Mouse (Mus musculus) CD4-positive helper T cell, adult 2 months (primary cell): Measurements from ENCODE around the gene Nfatc2.
A peak's percentile ranks its signal among the peaks of the same experiment; 100 is the strongest.

Experiments
- DNase-seq: peaks from one replicate; pipeline ENCODE4 v3.0.0-alpha.2; 2012; ENCODE audit warnings: low read depth, missing footprints, low spot score

Nfatc2 gene

DNA sequence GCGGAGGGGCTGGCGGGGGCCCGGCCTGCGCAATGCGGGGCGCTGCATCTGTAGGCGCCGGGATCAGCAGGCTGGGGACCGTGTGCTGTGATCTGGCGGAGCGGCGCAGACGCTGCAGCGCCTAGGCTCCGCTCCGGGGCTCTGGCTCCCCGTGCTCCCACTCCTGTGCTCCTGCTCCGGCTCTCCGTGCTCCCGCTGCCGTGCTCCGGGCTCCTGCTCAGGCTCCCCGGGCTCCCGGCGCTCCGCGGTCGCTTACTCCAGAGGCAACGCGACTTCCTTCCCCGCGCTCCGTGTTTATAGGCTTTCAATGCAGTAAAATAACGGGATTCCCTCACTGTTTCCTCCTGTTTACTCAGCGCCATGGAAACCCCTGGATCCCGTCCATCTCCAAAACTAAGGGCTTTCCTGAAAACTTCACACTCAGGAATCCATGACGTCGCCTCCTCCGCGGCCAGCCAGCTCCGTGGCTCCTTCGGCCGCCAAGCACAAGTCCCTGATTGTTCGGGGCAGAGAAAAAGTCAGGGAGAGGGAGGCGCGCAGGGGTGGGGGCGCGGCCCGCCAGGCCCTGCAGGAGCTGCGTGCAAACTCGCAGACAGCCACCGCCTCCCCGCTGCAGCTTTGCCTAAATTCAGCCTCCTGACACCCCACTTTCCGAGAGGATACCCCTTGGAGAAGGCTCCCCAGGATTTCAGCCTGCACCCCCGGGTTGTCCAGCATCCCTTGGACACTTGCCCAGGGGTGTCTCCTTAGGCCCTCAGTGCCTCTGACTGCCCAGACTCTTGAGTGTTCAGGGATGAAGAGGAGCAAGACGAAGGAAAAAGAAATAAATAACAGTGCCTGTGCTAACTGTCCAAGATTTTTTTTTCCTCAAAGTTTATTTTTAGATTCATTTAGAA is at the start of gene Nfatc2:
TSS of gene Nfatc2 (minus strand) at position 167 of the 896 bp plus-strand sequence.
- peak; percentile 50 for DNase-seq

DNA sequence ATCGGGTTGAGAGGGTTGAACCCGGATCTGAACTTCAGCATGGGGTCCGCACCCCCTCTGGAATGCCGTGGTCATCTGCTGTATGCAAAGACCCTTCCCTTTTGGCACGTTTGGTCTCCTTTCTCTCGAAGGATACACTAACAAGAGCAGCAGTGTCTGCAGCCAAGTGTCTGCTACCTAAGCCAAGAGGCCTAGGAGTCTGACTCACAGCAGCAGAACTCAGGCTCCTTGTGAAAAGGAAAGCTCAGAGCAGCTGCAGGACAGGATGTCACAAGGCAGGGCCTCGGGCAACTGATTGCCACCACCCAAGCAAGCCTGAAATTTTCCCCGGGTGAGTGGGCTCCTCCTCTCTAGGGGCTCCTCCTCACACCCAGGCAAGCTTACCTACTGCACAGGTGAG is 46.7 kb upstream of the Nfatc2 start:
- no peak for DNase-seq

DNA sequence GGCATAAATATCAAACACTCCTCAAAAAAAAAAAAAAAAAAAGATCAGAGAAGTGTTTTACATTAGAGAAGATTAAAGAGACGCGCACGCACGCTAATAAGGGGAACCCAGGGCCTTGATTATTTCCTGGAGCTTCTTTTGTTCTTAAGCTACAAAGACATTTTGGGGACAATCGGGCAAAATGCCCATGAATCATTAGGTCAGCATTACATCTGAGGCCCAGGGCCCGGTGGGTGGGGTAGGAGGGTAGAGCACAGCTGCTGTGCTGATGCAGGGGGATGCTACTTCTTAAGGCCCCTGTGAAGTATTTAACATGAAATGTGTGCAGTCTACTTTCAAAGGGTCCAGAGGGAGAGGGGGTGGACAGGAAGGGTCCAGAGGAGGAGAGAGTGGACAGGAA is 43.4 kb upstream of the Nfatc2 start:
- no peak for DNase-seq

DNA sequence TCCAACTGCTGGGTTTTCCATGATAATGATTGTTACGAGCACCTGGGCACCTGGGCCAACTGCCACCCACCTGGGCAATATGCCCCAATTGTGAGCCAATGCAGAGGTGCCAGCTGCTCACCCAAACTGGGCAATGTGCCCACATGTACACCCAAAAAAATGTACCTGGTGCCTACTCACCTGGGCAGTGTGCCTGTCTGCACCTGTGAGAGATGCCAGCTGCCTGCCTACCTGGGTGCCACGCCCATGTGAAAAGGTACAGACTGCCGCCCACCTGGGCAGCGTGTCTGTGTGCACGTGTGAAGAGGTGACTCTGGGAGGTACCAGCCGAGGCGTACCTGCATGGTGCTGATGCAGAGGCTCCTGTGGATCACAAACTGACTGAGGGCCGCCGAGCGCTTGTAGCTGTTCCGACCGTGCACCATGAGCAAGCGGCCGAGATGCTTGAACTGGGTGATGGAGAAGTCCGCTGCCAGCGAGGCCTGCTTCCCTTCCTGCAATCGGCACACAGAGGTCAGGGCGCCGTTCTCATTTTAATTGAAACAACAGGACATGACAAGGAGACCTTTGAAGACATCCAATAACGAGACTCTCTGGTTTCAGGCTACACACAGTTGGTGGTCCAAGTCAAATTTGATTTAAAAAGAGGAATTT is 42.2 kb upstream of the Nfatc2 start:
- no peak for DNase-seq

DNA sequence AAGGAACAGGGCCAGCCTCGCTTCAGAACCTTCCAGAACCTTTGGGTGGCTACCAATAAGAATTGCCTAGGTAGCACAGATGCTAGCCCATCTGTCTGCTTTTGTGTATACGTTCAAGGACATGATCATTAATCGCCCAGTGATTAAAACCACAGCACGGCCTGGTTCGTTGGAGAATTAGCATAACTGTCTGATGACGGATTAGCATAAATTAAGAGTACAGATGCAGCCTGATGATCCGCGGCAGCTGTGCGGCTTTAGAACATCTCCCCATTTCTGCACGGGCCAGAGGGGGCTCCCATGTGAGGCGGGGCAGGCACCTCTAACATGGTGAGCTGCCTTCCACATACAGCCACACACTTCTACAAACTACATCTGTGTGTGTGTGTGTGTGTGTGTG is 40.7 kb upstream of the Nfatc2 start:
- DNase-seq = no peak

DNA sequence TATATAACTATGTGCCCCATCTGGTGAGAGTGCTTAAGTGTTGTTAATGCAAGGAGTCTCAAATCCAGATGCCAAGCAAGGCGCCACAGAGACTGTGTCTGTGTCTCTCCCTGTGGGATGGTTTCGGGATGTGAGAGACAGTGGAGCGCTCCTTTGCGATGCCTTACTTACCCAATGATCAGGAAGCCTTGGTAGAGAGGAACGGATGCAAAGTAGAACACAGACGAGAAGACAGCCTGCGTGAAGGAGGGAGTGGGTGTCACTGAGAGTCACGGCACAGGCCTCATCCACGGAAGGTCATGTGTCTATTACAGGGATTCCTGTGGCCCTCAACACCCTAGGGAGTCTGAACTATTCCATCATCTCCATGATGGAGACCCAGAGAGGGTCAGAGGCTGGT is 39.0 kb upstream of the Nfatc2 start:
- DNase-seq = no peak

DNA sequence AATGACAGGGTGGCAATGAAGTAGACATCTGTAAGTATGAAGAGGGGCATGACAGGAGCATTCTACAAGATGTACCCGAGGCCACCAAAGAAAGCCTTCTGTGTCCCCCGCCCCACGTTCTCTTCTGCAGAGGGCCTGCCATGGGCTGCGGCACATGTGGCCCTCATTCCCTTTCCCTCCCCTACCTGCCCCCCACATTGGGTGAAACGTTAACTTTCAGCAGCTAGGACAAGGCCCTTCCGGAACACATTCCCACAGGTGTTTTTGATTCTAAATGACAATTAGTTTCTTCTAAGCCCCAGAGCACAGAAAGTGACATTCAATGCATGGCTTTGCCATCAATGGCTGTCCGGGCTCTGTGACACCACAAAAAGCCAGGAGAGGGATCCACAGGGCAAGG is 33.4 kb upstream of the Nfatc2 start:
- no peak for DNase-seq

DNA sequence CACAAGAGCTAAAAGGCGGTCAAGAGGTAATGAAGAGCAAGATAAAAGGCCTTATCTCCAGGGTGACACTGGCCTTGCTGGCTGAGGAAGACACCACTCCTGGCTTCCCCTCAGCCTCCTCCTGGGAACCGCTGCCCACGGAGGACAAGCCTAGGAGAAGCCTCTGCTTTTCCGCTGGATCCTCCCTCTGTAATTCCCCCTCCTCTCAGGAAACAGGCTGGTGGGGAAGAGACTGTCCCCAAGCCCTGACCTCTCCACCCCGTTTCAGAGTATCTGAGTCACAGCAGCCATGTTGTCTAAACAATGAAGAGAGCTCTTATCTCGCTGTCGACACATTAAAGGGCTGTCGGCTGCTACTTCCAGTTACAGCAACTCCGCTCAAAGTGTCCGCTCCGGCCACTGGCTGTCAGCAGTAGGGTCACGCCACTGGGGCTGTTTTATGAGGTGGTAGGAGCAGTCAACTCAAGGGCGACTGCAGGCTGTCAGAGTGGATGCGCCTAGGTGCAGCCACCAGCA is 31.9 kb upstream of the Nfatc2 start:
- no peak for DNase-seq

DNA sequence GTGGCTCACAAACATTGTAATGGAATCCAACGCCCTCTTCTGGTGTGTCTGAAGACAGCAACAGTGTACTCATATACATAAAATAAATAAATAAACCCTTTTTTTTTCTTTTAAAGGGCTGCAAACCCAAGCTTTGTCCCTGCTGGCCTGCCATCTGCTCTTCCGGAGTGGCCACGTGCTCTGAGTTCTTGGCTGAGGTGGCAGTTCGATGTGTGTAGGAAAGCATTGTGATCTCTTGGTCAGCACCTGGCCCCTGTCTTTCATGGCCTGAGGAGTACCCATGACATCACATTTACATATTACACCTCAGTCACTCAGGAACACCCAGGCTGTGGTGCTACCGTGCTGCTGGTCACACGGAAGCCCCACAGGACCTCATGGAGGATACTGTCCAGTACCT is 31.1 kb upstream of the Nfatc2 start:
- no peak for DNase-seq

DNA sequence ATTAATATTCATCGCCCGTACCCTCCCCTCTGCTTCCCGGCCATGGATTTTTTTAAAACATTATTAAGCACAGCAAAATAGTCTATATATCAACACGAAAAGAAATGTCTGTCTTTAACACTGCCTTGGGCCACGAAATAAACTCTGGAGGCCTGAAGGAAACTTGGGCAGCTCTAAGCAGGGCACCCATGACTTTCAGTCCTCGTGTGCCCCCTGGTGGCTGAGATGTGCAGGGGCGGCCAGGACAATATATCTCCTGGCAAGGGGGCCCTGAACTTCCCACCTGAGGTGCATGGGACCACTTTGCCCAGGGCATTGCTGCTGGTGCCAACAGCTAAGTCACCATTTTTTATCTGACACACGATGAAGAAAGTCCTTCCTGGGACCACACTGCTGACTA is 27.3 kb upstream of the Nfatc2 start:
- peak; percentile 75 for DNase-seq

DNA sequence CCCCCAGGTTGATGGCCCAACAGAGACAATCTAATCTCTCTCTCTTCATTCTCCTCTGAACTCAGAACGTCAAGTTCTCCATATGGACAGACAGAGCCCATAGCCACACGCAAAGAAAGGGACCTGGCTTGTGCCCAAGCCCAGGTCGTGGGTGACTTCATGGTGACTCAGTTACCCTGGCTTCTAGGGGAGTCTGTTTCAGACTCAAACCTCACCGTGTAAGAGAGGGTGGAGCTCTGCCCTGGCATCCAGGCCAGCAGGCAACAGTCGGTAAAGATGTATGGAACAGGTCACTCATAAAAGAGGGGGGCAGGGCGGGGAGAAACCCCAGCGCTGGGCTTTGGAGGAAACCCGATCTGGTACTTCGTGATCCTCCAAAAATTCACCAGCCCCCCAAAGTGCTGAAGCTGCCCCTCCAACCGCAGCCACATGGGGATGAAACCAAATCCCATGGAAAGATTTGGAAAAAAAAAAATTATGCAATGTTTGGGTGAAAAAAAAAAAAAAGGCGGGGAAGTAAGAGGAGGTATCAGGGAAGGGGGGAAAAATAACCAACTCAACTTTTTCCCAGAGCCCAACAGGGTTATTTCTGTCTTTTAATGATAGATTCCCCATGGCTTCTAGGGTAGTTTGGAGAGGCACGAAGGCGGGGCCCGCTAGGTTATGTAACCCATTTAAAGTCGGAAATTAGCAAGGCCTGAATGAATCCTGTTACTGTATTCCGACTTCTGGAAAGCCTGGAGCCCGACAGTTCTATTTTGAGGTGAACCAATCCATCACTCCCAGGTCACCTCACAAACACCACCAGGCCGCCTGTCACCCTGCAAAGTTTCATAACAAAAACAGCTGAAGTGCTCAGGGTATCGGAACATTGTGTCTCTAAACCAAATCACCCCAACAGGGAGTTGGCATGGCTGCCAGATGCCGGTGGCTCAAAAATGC is 26.6 kb upstream of the Nfatc2 start:
- DNase-seq = no peak

DNA sequence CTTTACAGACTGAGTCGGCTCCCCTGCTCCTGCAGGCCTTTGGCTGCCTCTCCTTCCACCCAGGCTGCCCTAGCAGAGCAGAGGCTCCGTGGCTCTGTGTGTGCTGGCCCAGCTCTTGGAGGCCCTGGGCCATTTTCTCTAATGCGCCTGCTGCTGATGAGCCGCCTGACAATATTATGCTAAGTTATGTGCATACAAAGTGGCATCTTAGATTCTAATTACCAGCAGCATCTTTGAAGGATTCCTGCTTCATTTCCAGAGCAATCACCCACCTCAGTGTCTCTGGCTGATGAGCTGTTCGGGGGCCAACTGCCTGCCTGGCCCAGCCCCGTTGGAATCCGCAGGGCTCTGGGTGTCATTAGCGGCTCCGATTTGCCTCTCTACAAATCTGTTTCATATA is 24.9 kb upstream of the Nfatc2 start:
- no peak for DNase-seq

DNA sequence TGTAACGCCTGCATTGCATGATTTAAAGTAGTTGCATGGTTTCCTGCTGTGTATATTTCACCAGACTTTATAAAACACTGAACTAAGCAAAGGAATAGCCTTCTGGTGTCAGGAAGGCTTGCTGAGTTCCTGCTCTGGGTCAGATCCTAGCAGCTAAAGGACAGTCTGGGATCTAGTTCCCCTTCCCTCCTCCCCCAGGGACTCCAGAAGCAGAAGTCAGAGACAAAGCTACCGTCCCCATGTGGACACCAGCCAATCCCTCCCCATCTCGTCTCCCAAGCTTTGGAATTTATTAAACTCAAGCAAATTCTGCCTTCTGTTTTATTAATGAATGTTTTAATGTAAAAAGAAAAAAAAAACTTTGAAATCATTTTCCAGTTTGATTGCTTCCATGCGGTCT is 23.6 kb upstream of the Nfatc2 start:
- no peak for DNase-seq

DNA sequence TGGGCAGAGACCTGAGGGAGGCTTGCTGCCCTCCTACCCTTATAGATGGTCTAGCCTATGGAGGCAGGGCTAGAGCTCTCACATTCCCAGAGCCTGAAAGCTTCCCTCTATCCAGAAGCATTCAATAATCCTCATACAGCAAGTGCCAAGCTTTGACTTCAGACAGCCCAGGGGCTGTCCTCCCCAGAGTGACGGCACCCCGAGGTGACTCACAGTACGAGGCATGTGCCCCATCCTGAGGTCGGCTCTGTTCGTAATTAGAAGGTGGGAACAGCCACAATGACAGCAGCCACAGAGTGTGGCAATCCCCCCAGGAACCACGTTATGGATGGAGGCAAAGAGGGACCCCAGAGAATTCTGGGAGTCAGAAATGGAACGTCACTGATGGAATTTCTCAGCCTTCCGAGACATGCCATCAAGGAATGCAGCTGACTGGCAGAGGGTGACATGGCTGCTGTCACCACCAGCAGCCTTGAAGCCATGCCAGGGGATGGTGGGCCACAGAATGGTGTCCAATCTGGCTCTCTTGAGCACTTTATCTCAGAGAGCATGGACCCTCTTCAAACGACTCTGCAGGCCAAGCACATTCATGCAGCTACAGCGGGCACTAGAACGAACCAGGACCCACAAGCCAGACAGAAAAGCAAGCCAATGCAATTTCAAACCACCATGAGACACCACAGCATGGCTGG is 19.8 kb upstream of the Nfatc2 start:
- no peak for DNase-seq

DNA sequence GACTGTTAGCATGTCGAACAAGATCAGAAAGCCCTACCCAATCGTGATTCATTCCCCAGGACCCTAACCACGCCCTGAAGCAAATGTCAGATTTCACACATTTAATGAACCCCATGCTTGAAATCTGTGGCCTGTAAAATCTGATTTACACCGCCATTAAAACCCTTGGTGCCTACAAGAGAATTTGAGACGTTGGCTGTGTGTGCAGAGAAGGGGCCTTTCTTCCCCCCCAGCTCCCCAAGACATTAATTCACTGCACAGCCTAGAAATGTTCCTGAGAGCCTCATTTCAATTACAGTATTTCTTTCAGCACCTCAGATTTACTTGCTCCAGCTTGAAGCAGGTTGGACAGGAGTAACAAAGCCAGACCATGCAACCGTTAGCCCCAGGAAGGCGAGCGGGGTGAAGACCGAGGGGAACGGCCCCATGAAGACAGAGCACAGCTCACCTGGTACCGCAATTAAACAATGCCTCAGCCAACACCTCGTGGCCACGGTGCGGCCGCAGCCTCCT is 16.8 kb upstream of the Nfatc2 start:
- no peak for DNase-seq

DNA sequence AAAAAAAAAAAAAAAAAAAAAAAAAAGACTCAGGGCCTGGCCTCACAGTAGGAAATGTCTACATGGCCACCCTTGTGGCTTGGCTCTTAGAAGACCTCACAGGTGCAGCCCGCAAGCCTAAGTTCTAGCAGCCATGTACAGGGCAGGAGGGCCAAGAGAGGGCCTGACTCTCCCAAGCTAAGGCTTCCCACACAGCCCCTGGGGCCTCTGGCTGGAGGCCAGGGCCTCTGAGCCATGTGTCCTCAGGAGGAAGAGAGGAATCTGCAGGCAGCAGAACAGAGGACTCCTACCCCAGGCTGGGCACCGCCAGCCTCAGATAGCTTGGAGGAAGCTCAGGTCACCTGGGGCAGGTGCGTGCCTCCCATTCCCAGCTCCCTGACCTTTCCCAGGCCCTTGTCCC is 13.7 kb upstream of the Nfatc2 start:
- no peak for DNase-seq

DNA sequence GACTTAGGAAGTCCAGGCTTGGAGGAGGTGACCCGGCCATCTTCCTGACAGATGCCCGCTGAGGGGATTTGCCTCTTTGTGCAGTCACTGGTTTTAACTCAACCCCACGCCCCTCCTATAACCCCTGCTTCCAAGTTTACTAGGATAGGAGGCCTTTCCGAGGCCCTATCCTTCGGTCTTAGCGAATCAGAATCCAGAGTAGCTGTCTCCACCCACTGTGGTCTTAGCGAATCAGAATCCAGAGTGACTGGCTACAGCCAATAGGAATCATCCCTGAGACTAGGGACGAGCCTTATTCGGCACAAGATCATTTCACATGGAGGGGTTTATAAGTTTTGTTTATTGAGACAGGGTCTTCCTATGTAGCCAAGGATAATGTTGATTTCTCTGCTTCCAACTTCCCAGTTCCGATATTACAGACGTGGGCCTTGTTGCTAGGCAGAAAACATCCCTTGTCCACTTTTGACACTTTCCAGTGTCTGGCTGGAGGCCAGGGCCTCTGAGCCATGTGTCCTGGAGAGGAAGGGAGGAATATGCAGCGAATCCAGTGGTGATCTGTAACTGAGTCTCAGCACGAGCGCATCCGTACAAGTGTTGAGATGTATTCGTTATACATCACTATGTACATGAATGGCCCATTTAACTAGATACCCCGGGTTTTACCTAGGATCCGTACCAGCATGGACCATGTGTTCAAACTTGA is 12.9 kb upstream of the Nfatc2 start:
- DNase-seq = no peak

DNA sequence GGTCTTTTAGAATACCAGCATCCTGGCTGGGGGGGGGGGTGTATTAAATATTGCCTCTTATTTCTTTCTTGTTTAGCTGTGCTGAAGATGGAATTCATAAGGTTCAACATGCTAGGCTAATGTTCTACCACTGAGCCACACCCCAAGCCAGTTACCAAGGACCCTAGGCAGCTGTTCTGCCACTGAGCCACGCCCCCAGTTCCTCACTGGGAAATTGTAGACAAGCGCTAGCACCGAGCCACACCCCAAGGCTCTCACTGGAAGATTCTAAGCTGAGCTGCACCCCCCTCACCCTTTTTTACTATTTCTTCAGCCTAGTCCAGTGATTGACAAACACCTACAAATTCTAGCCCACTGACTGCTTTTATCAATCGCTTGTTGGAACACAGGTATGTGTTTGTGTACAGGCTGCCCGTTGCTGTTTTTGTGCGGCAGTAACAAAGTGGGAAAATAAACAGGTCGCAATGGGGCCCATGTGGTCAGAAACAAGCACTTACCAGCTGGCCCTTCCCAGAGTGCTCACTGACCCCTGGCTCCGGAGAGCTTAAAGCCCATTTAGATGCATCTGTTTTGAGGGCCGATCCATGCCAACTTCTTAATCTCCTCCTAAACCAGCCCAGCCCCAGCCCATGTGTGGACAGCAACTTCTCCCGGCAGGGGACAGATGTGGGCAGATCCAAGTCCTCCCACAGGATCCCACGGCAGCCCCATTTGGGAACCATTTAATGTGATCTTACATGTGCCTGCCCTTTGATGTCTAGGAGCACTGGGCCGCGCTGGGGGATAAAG is 11.8 kb upstream of the Nfatc2 start:
- no peak for DNase-seq

DNA sequence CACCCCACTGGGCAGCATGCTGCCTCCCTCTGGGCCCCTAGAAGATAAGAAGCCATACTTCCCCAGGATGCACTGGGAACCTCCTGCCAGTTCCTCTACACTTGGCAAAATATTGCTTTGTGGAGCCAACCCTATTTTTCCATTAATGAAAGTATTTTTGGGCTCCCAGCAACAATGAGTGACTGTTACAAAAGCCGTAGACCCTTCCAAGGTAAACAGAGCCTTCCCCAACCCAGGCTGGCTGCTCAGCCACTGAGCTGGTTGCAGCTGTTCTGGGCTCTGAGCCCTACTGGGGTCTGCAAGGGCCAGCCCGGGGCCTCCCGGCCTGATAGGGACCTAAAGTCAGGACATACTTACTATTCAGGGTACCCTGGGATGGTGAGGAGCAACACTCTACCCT is 9.5 kb upstream of the Nfatc2 start:
- no peak for DNase-seq
